Mouse (Mus musculus) cerebellum, adult 11-12 months (tissue): ENCODE measurements at regions not wholly inside any gene's neighbourhood (a gene's known extent, or its start where the extent isn't known, plus 50 kb on each side); places are given as distances from the start of the nearest gene placed in this dataset.

Experiments
- DNase-seq: peaks from one replicate; pipeline ENCODE4 v3.0.0; 2022

GRCm38 (mm10) chr9:47401511-47401910 lies 128.5 kb upstream of the Cadm1 start:
- no peak for DNase-seq

GRCm38 (mm10) chr9:47403317-47403716 lies 126.7 kb upstream of the Cadm1 start:
- no peak for DNase-seq

GRCm38 (mm10) chr9:47404821-47405220 lies 125.2 kb upstream of the Cadm1 start:
- no peak for DNase-seq

GRCm38 (mm10) chr9:47405547-47405946 lies 124.4 kb upstream of the Cadm1 start:
- no peak for DNase-seq

- no peak for DNase-seq
These were observed 122.8 kb upstream of the Cadm1 start for GRCm38 (mm10) chr9:47407007-47407670.

GRCm38 (mm10) chr9:47408061-47408460 lies 121.9 kb upstream of the Cadm1 start:
- no peak for DNase-seq

- no peak for DNase-seq
These were observed 120.4 kb upstream of the Cadm1 start for GRCm38 (mm10) chr9:47409579-47409978.

- DNase-seq, result no peak
These were observed 117.2 kb upstream of the Cadm1 start for GRCm38 (mm10) chr9:47412786-47413185.

- no peak for DNase-seq
These were observed 115.5 kb upstream of the Cadm1 start for GRCm38 (mm10) chr9:47414350-47414988.

GRCm38 (mm10) chr9:47422151-47422599 lies 107.8 kb upstream of the Cadm1 start:
- DNase-seq, result peak; percentile 80

GRCm38 (mm10) chr9:47422741-47423461 lies 107.1 kb upstream of the Cadm1 start:
- DNase-seq, result peak; percentile 88

GRCm38 (mm10) chr9:47423462-47423832 lies 106.5 kb upstream of the Cadm1 start:
- no peak for DNase-seq

GRCm38 (mm10) chr9:47424191-47424590 lies 105.8 kb upstream of the Cadm1 start:
- DNase-seq, result no peak

GRCm38 (mm10) chr9:47426712-47427111 lies 103.3 kb upstream of the Cadm1 start:
- DNase-seq, result no peak

- DNase-seq, result no peak
These were observed 101.1 kb upstream of the Cadm1 start for GRCm38 (mm10) chr9:47428710-47429341.

- no peak for DNase-seq
These were observed 100.3 kb upstream of the Cadm1 start for GRCm38 (mm10) chr9:47429691-47430090.

GRCm38 (mm10) chr9:47432715-47433114 lies 97.3 kb upstream of the Cadm1 start:
- DNase-seq, result no peak

- DNase-seq, result no peak
These were observed 96.8 kb upstream of the Cadm1 start for GRCm38 (mm10) chr9:47433185-47433584.

GRCm38 (mm10) chr9:47434091-47434490 lies 95.9 kb upstream of the Cadm1 start:
- no peak for DNase-seq

GRCm38 (mm10) chr9:47438976-47439375 lies 91.0 kb upstream of the Cadm1 start:
- DNase-seq, result no peak

GRCm38 (mm10) chr9:47439506-47439905 lies 90.5 kb upstream of the Cadm1 start:
- DNase-seq, result no peak

GRCm38 (mm10) chr9:47440128-47440527 lies 89.8 kb upstream of the Cadm1 start:
- DNase-seq, result no peak

- no peak for DNase-seq
These were observed 88.8 kb upstream of the Cadm1 start for GRCm38 (mm10) chr9:47441155-47441554.

GRCm38 (mm10) chr9:47444168-47444567 lies 85.8 kb upstream of the Cadm1 start:
- no peak for DNase-seq
